Mouse (Mus musculus) ES-E14 (cell line): ENCODE data around the gene Foxp1. TPM values are rescaled to one million over a fixed set of nuclear protein-coding genes. Genes with fewer than 3 reads are reported as not detected.

Experiments used
- DNase-seq: peaks from one replicate; pipeline ENCODE4 v3.0.0-alpha.2; 2013; ENCODE audit warnings: low read depth, low spot score
- H3K27ac ChIP-seq: 2 replicates; pipeline ENCODE4 v1.5.1; 2012; ENCODE audit warnings: low read depth, mild to moderate bottlenecking, low read length, moderate library complexity, mixed read lengths; ENCODE audit not compliant: poor library complexity, insufficient read depth, severe bottlenecking
- H3K36me3 ChIP-seq: 2 replicates; pipeline ENCODE4 v1.6.1; 2012; ENCODE audit warnings: mild to moderate bottlenecking, low read length, moderate library complexity, mixed read lengths; ENCODE audit not compliant: control insufficient read depth, poor library complexity, insufficient read depth, severe bottlenecking
- H3K4me1 ChIP-seq, 2 experiments: fragments of 150-350 bp in 1 of 2; sonication (generic) in 1 of 2; 2 replicates each; pipeline ENCODE4 v1.6.1; 2012; ENCODE audit warnings: low read length in 2 of 2, mild to moderate bottlenecking in 1 of 2, mixed read lengths in 1 of 2; ENCODE audit not compliant: control insufficient read depth in 2 of 2, insufficient read depth in 2 of 2, poor library complexity in 1 of 2
- H3K4me3 ChIP-seq, 2 experiments: fragments of 150-350 bp in 1 of 2; sonication (generic) in 1 of 2; 2 replicates each; pipeline ENCODE4 v1.5.1; 2012; ENCODE audit warnings: low read length in 2 of 2, low read depth in 1 of 2, mild to moderate bottlenecking in 1 of 2, mixed read lengths in 1 of 2; ENCODE audit not compliant: insufficient read depth in 1 of 2, poor library complexity in 1 of 2, severe bottlenecking in 1 of 2
- H3K9ac ChIP-seq: 2 replicates; pipeline ENCODE4 v1.6.1; 2012; ENCODE audit warnings: low read depth, mild to moderate bottlenecking, low read length, mixed read lengths; ENCODE audit not compliant: poor library complexity, insufficient read depth, severe bottlenecking
- H3K9me3 ChIP-seq: fragments of 150-350 bp; sonication (generic); 2 replicates; pipeline ENCODE4 v1.6.1; 2012; ENCODE audit warnings: low read depth, mild to moderate bottlenecking, low read length; ENCODE audit not compliant: control insufficient read depth, insufficient read depth
- CHD2 ChIP-seq: IDR thresholded peaks from 2 replicates; pipeline ENCODE4 v1.6.1; 2014; ENCODE audit warnings: mild to moderate bottlenecking, low read depth, low read length, inconsistent platforms
- HCFC1 ChIP-seq: IDR thresholded peaks from 2 replicates; pipeline ENCODE4 v1.6.1; 2012; ENCODE audit warnings: low read length, inconsistent platforms, borderline replicate concordance; ENCODE audit not compliant: insufficient read depth
- MAFK ChIP-seq: IDR thresholded peaks from 2 replicates; pipeline ENCODE4 v1.6.1; 2014; ENCODE audit warnings: mild to moderate bottlenecking, low read depth, low read length, inconsistent platforms; ENCODE audit not compliant: insufficient read depth
- ZC3H11A ChIP-seq: IDR thresholded peaks from 2 replicates; pipeline ENCODE4 v1.6.1; 2012; ENCODE audit warnings: low read depth, mild to moderate bottlenecking, inconsistent platforms, low read length, borderline replicate concordance
- ZNF384 ChIP-seq: IDR thresholded peaks from 2 replicates; pipeline ENCODE4 v1.6.1; 2012; ENCODE audit warnings: low read depth, low read length, inconsistent platforms
- in situ Hi-C, 2 experiments: fragments of 600-800 bp; cut with MboI; formaldehyde crosslinking; loops; one replicate each; pipeline ENCODE4 v1.15.1; 2025; ENCODE audit warnings: low sequenced_read_pairs in 2 of 2, inconsistent platforms in 1 of 2; ENCODE audit not compliant: unreplicated experiment in 2 of 2
- total RNA-seq: library from RNA; depleted of rRNA; stranded (reverse); fragments of 300-350 nt; gene quantifications from 2 replicates; pipeline ENCODE4 v1.2.3, GENCODE M21; 2012

Gene Foxp1
- total RNA-seq, 1 experiment: 70.0 TPM

DNA sequence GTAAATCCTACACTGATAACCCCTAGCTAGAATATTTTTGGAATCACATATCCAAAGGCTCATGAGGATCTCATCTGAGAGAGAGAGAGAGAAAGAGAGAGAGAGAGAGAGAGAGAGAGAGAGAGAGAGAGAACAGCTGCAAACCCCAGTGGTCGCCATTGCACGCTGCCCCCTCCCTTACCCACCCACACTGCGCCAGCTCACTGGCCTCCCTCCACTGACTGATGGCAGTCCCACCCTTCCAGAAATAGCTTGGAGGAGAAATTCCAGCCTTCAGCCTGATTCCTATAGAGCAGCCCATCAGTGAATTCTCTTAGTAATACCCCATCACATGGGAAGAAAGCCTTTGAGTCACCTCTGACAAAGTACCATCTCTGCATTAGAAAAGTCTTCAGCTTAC is 271.3 kb downstream of the Foxp1 start:
- no peak for TF ChIP-seq ZC3H11A
- no peak for TF ChIP-seq HCFC1
- TF ChIP-seq MAFK: no peak
- no peak for TF ChIP-seq ZNF384
- no peak for TF ChIP-seq CHD2
- no peak for DNase-seq
- in situ Hi-C loops: no loop called here
- no peaks in the 10 kb centered on the region for H3K9me3 ChIP-seq
- no peak overlapping the region for H3K27ac ChIP-seq
- H3K9ac ChIP-seq: no peak overlapping the region
- H3K4me3 ChIP-seq: no peak overlapping the region
- H3K4me1 ChIP-seq: no peaks in the 10 kb centered on the region
- H3K36me3 ChIP-seq: no peaks in the 10 kb centered on the region

DNA sequence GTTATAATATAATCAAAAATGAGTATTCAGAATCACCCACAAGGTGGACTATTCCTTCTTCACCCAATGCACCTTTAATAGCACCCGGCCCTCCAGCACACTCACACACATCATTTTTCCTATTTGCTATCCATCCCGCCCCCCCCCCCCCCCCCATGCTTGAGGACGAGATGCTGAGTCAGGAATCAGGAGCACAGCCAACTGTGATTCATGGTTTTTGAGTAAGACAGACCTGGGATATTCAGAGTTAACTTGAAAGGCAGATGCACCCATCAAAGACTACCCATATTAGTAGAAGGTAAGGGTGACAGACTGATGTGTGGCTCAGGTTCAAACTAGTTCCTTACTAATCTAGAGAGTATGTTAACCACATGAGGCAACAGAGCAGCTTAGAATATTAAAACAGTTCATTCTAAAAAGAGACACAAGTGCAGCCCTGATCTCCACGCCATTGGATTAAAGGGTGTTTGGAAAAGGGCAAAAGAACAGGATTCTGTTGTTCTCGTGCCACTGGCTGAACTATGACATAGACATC is 273.0 kb downstream of the Foxp1 start:
- no peaks in the 10 kb centered on the region for H3K36me3 ChIP-seq
- no peaks in the 10 kb centered on the region for H3K4me1 ChIP-seq
- no peaks in the 10 kb centered on the region for H3K9me3 ChIP-seq
- no peak for DNase-seq
- TF ChIP-seq ZC3H11A: no peak
- no peak for TF ChIP-seq ZNF384
- H3K9ac ChIP-seq: no peak overlapping the region
- H3K4me3 ChIP-seq: no peak overlapping the region
- in situ Hi-C loops: no loop called here
- H3K27ac ChIP-seq: no peak overlapping the region

DNA sequence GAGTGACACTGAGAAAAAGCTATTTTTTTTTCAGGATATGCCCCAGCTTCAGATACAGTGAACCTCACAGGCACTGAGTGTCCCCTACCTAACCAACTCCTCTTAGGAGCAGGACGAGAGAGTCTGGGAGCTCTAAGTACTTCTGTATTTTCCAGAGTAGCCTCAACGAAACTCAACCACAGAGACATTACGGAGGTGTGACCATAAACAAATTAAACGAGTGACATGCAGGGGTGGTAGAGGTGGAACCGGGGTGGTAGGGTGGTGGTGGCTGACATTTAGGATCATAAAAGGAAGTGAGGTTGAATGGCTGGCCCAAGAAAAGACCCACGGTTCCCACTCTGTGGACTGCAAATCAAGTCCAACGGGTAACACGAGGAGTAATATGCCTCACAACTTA is 274.1 kb downstream of the Foxp1 start:
- Histone ChIP-seq H3K36me3 (no peaks in the 10 kb centered on the region), H3K4me3 (no peak overlapping the region), H3K9ac (no peak overlapping the region), H3K9me3 (no peaks in the 10 kb centered on the region), H3K4me1 (no peaks in the 10 kb centered on the region), H3K27ac (no peak overlapping the region)
- in situ Hi-C loops: no loop called here
- DNase-seq: no peak
- TF ChIP-seq ZC3H11A (no peak), HCFC1 (no peak), CHD2 (no peak), ZNF384 (no peak), MAFK (no peak)

DNA sequence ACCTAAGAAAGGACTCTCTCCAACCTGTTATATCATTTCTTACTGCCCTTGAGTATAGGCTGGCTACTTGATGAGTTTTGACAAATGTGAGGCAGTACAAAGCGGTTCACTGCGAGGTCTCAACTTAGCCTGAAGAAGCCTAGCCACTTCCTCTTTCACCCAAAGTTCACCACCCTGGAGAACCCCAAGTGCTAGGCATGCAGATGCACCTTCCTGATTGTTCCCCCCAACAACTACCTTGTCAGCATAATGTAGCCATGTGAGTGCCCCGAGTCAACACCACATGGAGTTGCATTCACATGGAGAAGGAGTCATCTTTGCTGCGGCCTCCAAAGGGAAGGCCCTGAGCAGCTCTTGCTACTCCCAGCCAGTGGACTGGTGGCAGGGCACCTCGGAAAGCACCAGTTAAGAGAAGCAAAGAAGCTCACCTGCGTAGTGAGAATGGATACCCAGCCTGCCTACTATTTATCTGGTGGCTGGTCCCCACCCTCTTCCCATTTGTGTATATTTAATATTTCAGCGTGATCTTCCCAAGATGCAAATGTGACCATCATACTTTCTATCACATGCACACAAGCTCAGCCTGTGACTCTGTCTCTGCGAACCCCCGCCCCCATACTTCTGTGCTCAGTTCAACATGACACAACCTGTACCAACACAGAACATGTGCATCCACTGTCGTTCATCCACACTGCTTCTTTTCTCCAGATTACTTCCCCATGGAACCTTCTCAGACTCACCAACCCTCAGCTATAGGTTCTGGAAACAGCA is 280.7 kb downstream of the Foxp1 start:
- Histone ChIP-seq H3K4me3 (no peak overlapping the region), H3K4me1 (peaks cover 0 to 8% of the 10 kb centered on the region in 2 experiments; a peak in 1 of 4 replicates), H3K36me3 (no peaks in the 10 kb centered on the region), H3K27ac (no peak overlapping the region), H3K9me3 (no peaks in the 10 kb centered on the region), H3K9ac (no peak overlapping the region)
- in situ Hi-C loops: no loop called here
- no peak for TF ChIP-seq MAFK
- no peak for TF ChIP-seq CHD2
- TF ChIP-seq HCFC1: no peak
- TF ChIP-seq ZNF384: no peak
- no peak for TF ChIP-seq ZC3H11A
- DNase-seq: no peak

DNA sequence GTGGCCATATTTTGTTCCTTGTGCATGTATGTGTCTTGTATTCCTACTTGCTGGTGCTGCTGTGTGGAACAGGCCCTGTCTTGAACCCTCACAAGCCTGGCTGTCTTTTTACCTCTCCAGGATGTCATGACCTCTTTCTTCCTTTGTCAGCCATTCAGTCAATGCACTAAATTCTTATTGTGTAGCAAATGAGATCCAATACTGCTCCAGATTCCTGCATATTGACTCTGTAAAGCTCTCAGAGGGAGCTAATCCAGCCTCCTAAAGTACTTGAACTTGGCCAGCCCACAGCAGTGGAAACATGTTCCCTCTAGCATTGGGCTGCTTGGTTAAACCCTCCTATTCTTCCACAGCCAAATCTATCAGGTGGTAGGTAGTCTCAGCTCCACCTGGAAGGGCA is 281.8 kb downstream of the Foxp1 start:
- Histone ChIP-seq H3K4me3 (no peak overlapping the region), H3K9me3 (no peaks in the 10 kb centered on the region), H3K27ac (no peak overlapping the region), H3K9ac (no peak overlapping the region), H3K4me1 (peaks cover 0 to 8% of the 10 kb centered on the region in 2 experiments; a peak in 1 of 4 replicates), H3K36me3 (no peaks in the 10 kb centered on the region)
- in situ Hi-C loops: no loop called here
- peak; percentile 51 for DNase-seq
- TF ChIP-seq ZNF384: no peak
- TF ChIP-seq MAFK: no peak
- TF ChIP-seq ZC3H11A: no peak
- no peak for TF ChIP-seq HCFC1
- TF ChIP-seq CHD2: no peak
